Mouse (Mus musculus) megakaryocyte-erythroid progenitor cell, adult 5-6 weeks (primary cell): Measurements from ENCODE around the gene Fbxo9. TPM values are rescaled to one million over a fixed set of nuclear protein-coding genes. Genes with fewer than 3 reads are reported as not detected.
"Not testable (repeated sequence)": the region's sequence is repeated elsewhere in the genome, so short reads cannot be mapped to it uniquely, and the experiment has no call there.

Experiments used
- ATAC-seq: replicated peaks from 2 replicates; pipeline ENCODE4 v1.8.0; 2016; ENCODE audit warnings: mild to moderate bottlenecking, inconsistent platforms; ENCODE audit not compliant: severe bottlenecking, poor library complexity, low FRiP score, low TSS enrichment
- total RNA-seq, 2 experiments: library from RNA; stranded (forward) in 1 of 2; stranded (reverse) in 1 of 2; fragments of 200-1000, 215-1000 nt in 1 of 2; fragments of >200 nt in 1 of 2; fragmentation: Nextera tagmentation in 1 of 2; gene quantifications; 2 replicates each; pipeline ENCODE4 v1.2.3; 2014 to 2017

Gene Fbxo9
- total RNA-seq, 2 experiments from 2014 or later = 69.2 to 109 TPM

DNA sequence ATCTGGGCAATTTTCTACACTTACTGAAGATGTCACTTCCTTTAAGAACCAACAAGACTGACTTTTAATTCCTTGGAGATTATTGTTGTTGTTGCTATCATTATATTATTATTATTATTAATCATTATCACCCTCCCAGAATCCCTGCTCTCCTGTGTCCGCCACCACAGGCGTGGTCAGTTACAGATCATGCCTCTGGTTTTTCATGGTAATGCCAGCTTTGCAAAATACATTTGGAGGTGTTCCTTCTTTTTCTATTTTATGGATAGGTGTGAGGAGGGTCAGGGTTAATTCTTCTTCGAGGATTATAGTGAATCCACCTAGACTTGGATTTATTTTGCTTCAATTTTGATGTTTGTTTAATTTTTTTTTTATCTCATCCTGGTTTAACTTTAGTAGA is 33.6 kb downstream of the Fbxo9 start:
- ATAC-seq = no peak

DNA sequence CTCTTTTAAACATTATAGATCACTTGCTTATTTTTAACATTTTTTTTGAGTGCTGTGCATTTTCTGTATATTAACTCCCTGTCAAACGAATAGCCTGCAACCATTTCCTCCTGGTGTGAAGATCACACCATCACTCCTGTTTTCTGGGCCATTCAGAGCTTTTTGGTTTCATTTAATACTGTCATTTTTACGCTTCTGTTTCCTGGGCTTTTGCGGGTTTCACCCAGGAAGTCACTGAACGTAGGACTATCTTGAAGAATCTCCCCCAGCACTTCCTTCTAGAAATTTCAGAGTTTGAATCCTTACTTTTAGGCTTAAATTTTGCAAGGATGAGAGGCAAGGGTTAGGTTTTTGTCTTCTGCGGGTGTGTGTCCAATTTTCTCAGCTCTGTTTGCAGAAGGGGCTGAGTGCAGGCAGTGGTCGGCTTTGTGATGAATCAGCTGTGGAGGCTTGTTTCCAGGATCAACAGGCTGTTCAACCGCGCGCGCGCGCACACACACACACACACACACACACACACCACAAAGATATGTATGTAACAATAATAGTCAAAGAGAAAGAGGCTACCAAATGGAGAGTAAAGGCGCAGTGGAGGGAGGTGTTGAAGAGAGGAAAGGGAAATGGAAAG is 35.0 kb downstream of the Fbxo9 start:
- no peak for ATAC-seq

DNA sequence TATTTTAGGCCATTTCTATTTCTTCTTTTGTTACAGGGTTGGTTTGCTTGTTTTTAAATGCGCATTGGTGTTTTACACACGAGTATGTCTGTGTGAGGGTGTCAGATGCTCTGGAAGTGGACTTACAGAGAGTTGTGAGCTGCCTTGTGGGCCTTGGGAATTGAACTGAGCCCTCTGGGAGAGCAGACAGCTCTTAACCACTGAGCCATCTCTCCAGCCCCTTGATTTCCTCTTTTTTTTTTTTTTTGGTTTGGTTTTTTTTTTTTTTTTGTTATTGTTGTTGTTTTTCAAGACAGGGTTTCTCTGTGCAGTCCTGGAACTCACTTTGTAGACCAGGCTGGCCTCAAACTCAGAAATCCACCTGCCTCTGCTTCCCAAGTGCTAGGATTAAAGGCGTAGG is 35.6 kb downstream of the Fbxo9 start:
- ATAC-seq = not testable (repeated sequence)

DNA sequence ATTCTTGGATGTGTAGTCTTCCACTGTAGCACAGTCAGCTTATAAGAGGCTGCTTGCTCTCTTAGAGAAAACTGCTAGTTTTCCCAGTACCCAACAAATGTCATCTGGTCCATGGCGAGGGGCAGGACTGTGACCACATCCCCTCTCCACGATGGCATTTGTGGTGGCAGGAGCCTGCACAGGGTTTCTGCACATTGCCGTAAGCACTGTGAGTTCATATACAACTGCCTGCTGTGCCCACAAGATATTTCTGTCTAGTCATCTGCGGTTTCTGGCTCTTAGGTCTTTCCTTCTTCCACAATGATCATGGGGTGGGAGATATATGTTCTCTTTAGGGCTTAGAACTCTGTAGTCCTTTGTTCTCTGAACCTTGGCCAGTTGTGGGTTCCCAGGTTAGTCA is 37.2 kb downstream of the Fbxo9 start:
- ATAC-seq = peak; percentile 81

DNA sequence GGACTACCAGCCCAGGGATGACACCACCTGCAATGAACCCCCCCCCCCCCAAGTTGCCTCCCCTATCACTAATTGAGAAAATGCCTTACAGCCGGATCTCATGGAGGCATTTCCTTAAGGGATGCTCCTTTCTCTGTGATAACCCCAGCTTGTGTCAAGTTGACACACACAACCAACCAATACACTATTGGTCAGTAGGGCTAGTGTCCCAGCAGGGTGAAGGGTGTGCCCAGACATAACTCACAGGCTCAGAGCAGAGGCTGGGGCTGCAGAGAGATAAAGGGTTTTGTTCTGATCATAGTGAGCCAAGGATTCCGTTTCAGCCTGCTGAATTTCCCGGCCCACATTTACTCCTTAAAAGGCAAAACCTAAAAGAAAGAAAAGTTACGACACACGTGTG is 38.4 kb downstream of the Fbxo9 start:
- 0 out of 2 replicates have a peak, but pooled peaks have one; percentile 29 for ATAC-seq

DNA sequence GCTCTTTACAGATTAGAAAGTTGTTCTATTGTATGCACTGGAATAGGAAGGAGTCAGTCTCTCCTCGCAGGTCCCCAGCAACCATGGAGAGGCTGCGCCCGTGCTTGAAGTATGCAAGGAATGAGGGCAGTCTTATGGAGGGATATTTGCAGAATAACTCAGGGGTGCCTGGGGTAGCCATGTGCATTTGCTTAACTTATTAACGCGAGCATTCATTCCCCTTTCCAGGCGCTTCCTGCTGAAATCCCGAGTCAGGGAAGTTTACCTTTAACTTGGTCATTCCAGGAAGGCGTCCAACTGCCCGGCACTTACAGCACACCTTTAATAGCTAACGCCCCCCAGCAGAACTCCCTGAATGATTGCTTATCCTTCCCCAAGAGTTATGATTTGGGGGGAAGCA is 44.7 kb downstream of the Fbxo9 start:
- no peak for ATAC-seq

DNA sequence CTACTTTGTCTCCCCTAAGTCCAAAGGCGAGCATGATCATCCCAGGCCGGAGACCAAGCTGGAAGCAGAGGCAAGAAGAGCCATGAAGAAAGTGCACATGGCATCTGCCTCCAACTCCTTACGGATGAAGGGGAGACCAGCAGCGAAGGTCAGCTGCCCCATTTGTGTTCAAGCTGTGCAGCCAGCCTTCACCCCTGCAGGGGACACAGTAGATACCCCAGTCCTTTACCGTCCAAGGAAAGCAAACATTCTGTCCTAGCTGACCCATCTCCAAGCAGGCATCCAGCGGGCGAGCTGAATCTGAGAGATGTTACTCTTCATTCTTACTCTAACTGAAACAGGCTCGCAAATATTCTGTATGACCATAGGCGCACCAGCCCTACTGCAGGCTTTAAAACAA is 46.5 kb downstream of the Fbxo9 start:
- ATAC-seq = no peak

DNA sequence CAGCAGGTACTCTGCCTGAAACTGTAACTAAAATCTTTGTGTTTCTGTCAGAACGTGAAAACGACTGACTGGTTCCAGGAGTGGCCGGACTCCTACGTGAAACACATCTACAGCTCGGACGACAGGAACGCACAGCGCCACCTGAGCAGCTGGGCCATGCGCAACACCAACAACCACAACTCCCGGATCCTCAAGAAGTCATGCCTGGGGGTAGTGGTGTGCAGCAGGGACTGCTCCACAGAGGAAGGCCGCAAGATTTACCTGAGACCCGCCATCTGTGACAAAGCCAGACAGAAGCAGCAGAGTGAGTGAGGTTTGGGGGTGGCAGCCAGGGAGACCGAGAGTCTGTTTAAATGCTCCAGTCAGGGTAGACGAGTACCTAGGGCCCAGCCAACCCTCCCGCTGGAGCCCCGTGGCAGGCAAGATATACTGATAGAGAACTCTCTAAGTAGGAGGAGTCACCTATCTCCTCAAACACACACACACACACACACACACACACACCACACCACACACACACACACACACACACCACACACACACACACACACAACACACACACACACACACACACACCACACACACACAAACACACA is 49.2 kb downstream of the Fbxo9 start:
- peak; percentile 83 for ATAC-seq

DNA sequence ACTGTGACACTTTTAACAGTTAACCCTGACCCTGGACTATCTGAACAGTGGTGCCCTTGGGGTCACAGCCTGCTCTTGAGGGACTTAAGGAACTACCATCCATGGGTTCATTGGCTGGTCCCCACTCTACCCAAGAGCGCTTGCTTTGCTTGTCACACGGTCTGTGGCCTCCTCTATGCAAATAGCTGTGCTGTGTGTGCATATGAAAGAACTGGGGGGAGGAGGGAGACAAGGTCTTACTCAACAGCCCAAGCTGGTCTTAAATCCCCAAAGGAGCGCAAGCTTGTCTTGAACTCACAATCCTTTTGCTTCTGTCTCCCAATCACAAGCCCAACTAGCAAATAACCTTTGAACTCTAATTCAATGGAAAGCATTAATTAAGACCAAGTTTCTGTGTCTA is 54.6 kb downstream of the Fbxo9 start:
- no peak for ATAC-seq

DNA sequence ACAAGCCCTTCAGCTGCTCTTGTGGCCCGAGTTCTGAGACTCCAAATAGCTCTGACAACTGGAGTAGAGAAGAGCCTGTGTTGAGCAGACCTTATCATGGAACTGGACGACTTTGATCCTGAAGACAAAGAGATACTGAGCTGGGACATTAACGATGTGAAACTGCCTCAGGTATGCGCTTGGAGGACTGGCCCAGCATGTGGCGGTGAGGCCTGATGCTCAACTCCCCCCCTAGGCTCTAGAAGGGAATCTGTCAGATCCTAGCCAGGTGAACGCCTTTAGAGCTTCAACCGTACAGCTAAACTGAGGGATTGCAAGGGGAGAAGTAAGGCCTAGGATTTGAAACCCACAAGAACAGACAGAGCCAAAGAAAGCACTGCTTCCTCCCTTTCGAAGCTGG is 55.0 kb downstream of the Fbxo9 start:
- no peak for ATAC-seq

DNA sequence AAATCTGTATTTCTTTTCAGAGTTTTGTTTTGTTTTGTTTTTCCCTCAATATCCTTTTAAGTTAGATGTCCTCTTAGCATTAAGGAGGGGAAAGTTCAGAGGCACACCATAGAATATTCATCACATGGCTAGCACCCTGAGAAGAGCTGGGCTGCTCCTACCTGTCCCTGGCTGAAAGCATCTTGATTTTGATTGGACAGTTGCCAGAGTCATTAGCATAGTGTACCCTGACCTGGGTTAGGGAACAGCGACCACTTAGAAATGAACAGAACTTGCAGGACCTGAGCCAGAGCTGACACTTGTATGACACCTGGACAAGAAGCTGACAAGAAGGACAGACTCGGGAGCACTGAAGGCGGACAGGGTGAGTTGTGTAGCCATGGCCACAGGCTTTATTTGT is 57.2 kb downstream of the Fbxo9 start, which contains the start of gene Gcm1:
Gene Gcm1 (plus strand): TSS at position 248 of the 400 bp plus-strand sequence.
- ATAC-seq = no peak

DNA sequence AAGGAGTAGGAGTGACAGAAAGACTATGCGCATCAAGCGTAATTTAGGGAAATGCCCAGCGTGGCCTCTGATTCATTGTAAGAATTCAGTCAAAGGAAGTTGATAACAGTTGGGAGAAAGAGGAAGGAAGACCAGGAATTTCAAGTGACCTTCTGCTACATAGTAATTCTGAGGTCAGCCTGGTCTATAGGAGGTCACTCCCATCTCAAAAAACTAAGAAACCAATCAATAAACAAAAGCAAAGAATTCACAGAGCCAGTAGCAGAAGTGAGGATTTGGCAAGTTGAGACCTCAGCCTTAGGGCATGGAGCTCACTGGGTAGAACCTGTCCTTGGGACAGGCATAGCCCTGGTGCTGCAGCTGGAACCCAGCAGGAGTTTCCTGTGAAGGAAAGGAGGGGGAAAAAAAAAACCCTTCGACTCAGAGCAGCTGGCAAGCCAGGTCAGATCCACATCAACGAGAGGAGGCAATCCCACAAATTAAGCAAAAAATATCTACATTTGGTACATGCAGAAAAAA is 58.4 kb downstream of the Fbxo9 start:
- no peak for ATAC-seq

DNA sequence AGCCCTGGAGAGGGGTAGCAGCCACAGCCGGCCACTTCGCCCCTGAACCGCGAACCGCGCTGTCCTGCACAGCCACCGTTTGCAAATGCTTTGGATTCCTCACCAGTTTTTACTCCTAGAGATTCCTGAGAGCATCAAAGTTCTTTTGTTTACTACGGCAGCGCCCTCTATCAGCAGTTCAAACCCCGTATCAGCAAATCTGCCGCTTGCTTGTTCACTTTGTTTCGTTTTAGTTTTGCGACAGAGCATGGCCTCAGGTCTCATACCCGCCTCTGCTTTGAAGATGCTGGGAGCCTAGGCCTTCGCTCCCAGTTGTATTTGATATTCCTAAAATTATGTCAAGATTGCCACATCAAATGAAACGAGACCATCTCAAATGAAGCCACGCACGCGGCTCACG is 62.1 kb downstream of the Fbxo9 start:
- peak; percentile 26; the same call in 1 of the 2 replicates for ATAC-seq

DNA sequence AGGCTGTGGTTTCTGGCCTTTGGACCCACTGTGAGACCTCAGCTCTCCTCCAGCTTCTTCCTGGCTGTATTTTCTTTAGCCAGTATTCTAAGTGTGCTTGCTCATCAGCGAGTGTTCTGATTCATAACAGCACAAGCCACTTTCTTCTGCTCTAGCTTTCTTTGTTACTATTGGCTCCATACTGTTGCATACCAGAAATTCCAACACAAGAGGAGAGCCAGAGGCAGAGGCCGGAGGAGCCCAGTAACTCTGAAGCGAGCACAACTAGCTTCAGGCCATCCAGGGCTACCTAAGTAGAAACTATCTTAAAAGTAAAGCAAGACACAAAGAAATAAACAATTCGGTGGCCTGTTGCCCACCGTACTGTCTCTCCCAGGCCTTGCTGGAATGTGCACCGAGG is 63.7 kb downstream of the Fbxo9 start:
- ATAC-seq = no peak

DNA sequence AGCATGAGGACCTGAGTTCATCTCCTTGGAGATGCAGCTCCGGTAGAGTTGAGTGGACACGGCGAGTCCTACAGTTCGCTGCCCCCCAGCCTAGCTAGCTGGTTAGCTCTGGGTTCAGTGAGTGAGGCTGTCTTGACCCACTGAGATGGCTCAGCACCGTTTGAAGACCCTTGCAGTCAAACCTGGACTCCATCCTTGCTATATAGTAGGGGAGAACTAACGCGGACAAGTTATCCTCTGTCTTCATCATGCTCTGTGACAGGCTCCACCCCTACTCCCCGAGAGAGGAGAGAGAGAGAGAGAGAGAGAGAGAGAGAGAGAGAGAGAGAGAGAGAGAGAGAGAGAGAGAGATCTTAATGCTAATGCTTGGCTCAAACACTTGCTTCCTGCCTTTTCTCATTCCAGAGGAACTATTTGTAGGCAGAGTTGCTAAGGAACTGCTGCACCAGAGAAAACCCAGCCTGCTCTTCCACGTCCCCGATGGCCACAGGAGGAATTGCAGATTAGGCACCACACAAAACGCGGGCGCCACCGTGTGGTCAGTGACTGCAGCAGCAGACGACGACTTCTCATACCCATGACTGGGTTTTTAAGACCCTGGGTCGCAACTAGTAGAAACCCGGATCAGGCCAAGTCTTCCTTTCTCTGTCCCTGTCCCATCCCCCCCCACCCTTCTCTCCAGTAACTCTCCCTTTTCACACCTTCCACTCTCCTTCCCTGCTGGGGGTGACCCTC is 69.9 kb downstream of the Fbxo9 start:
- peak; percentile 91 for ATAC-seq

DNA sequence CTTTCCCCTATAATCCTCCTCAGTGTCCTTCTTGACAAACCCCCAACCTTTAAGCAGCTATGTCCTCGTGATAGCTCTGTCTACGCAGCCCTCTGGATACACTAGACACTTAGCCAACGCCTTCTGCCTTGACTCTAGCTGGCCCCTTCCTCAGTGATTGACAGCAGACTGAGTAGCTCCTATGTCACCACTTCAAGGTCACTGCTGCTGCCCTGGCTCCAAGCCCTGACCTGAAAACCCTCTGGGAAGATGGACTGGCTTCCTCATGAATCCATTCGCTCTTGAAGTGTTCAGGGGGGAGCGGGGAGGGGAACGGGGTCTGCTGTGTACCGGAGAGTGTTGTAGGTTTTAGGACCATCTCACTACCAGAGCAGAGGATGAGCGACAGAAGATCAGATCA is 73.0 kb downstream of the Fbxo9 start:
- no peak for ATAC-seq

DNA sequence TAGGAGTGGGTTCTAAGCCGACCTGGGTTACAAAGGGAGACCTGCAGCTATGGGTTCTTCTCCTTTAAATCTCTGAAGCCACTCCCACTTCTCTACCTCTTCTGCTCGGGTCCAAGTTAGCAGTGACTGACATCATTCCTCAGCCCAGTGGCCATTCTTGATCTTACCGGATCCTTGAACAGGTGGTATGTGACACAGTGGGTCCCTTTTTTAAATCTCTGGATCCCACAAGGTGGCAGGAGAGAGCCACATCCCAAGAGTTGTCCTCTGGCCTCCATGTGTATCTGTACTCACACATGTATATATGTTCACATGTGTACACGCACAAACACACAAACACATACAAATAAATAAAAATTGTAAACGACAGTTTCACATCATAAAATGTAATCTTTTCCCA is 73.6 kb downstream of the Fbxo9 start:
- ATAC-seq = no peak

DNA sequence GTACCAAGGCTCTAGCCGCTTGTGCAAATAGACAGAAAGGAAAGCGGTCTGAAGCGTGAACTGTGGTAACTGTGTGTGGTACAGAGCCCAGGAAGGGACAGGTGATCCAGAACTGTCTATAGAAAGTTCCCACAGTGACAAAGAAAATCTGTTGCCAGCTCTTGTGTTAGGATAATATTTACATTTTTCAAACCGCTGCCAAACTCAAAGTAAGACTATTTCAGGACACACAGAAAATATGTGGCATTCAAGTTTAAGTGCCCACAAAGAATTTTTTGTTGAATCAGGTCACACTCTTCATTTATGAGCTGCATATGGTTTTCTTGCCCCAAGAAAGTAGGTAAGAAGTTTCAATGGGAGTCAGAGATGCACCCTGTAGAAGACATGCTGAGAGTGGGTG is 75.9 kb downstream of the Fbxo9 start:
- ATAC-seq = no peak
